Mouse (Mus musculus): Measurements from ENCODE around the gene Tceanc. TPM values are rescaled to one million over a fixed set of nuclear protein-coding genes. Genes with fewer than 3 reads are reported as not detected.

Gene Tceanc
- polyA plus RNA-seq, 1 experiment from 2014 or later: 6.6 TPM

- H3K9me3 ChIP-seq (ENCODE audit: control insufficient read depth, low read length): no peaks in the 10 kb centered on the region
- H3K27me3 ChIP-seq (ENCODE audit: control insufficient read depth, insufficient read depth, low read length): no peaks in the 10 kb centered on the region
- H3K4me1 ChIP-seq (ENCODE audit: control insufficient read depth in 2 of 2, insufficient read depth in 2 of 2, low read length in 2 of 2): 0 out of 4 replicates have a peak, but pooled peaks cover 0 to 3% of the 10 kb centered on the region in 2 experiments
- WGBS: 22% methylated on average over 35 of the region's 41 CpGs
- peaks cover 8% of the 10 kb centered on the region; the same call in 1 of the 2 replicates for H3K36me3 ChIP-seq (ENCODE audit: control insufficient read depth, insufficient read depth, low read length)
- H3K27ac ChIP-seq (replicated peaks in 1 of 2; ENCODE audit: control insufficient read depth in 1 of 2, insufficient read depth in 1 of 2, low read depth in 2 of 2, low read length in 2 of 2): peak within 1 kb of the TSS; percentile 82 to 84
- peak within 1 kb of the TSS; percentile 68 to 90 for H3K4me3 ChIP-seq (ENCODE audit: control insufficient read depth in 1 of 2, insufficient read depth in 1 of 2, low read depth in 1 of 2, low read length in 2 of 2)
- ATAC-seq (ENCODE audit: insufficient number of reproducible peaks, insufficient read depth, low FRiP score, low read depth): peak; percentile 97
- peak within 1 kb of the TSS; percentile 74 for H3K9ac ChIP-seq (ENCODE audit: low read length)
- H3K4me2 ChIP-seq (ENCODE audit: low read length): peak within 1 kb of the TSS; percentile 69
These were observed 38.9 kb downstream of the Tceanc start, which contains the start of gene Rab9 for GRCm38 (mm10) chrX:166479365-166479983. Gene Rab9, minus strand, starts transcription at chrX:166479867.

DNA sequence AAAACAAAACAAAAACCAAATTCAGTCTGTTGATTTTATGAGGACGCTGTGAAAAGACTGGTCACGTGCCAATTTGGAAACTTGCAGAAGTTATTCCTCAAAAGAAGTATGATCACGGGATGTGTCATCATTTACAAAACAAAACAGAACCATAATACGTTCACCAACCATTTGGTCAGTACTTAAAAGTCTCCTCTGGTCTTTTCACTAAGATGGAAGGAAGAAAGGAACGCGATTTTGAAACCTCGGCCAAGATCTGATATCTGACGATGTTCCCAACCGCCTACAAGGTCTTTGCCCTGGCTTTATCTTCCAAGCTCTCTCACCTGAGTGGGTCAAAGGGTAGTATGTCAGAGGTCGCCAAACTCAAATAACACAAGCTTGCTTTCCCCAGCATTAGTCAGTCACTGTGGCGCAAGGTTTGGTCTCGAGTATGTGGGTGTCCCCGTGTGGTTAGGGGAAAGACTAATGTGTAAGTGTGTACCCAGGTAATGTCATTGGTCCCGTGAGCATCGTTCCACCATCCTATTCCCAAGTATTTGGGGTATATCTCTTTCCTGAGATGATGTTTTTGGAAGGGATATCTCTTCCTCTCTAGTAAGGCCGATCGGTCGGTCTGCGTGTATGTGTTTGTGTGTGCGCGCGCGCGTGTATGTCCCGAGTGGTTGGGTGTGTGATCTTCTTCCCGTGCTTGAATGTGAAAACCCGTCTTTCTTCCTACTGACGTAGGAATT lies 39.6 kb downstream of the Tceanc start:
- 0 out of 4 replicates have a peak, but pooled peaks cover 0 to 3% of the 10 kb centered on the region in 2 experiments for H3K4me1 ChIP-seq (ENCODE audit: control insufficient read depth in 2 of 2, insufficient read depth in 2 of 2, low read length in 2 of 2)
- ATAC-seq (ENCODE audit: insufficient number of reproducible peaks, insufficient read depth, low FRiP score, low read depth): no peak; the same call in 1 of the 2 replicates
- peak overlapping the region; percentile 68 to 90 for H3K4me3 ChIP-seq (ENCODE audit: control insufficient read depth in 1 of 2, insufficient read depth in 1 of 2, low read depth in 1 of 2, low read length in 2 of 2)
- H3K9me3 ChIP-seq (ENCODE audit: control insufficient read depth, low read length): no peaks in the 10 kb centered on the region
- peak overlapping the region; percentile 82 to 84; a peak in 3 of 4 replicates for H3K27ac ChIP-seq (replicated peaks in 1 of 2; ENCODE audit: control insufficient read depth in 1 of 2, insufficient read depth in 1 of 2, low read depth in 2 of 2, low read length in 2 of 2)
- H3K4me2 ChIP-seq (ENCODE audit: low read length): peak overlapping the region; percentile 69
- peak overlapping the region; percentile 74 for H3K9ac ChIP-seq (ENCODE audit: low read length)
- no peaks in the 10 kb centered on the region for H3K27me3 ChIP-seq (ENCODE audit: control insufficient read depth, insufficient read depth, low read length)
- 24% methylated on average over 28 of the region's 28 CpGs for WGBS
- H3K36me3 ChIP-seq (ENCODE audit: control insufficient read depth, insufficient read depth, low read length): peaks cover 8% of the 10 kb centered on the region; the same call in 1 of the 2 replicates

GRCm38 (mm10) chrX:166477393-166477792 lies 41.0 kb downstream of the Tceanc start:
- H3K4me3 ChIP-seq (ENCODE audit: control insufficient read depth in 1 of 2, insufficient read depth in 1 of 2, low read depth in 1 of 2, low read length in 2 of 2): no peak overlapping the region
- no peak for ATAC-seq (ENCODE audit: insufficient number of reproducible peaks, insufficient read depth, low FRiP score, low read depth)
- peaks cover 8% of the 10 kb centered on the region; the same call in 1 of the 2 replicates for H3K36me3 ChIP-seq (ENCODE audit: control insufficient read depth, insufficient read depth, low read length)
- 70% methylated on average over 6 of the region's 6 CpGs for WGBS
- peak overlapping the region; percentile 69 for H3K4me2 ChIP-seq (ENCODE audit: low read length)
- H3K9ac ChIP-seq (ENCODE audit: low read length): no peak overlapping the region
- no peaks in the 10 kb centered on the region for H3K9me3 ChIP-seq (ENCODE audit: control insufficient read depth, low read length)
- 0 out of 4 replicates have a peak, but pooled peaks cover 0 to 3% of the 10 kb centered on the region in 2 experiments for H3K4me1 ChIP-seq (ENCODE audit: control insufficient read depth in 2 of 2, insufficient read depth in 2 of 2, low read length in 2 of 2)
- H3K27ac ChIP-seq (replicated peaks in 1 of 2; ENCODE audit: control insufficient read depth in 1 of 2, insufficient read depth in 1 of 2, low read depth in 2 of 2, low read length in 2 of 2): no peak overlapping the region
- H3K27me3 ChIP-seq (ENCODE audit: control insufficient read depth, insufficient read depth, low read length): no peaks in the 10 kb centered on the region

- Histone ChIP-seq H3K9ac (ENCODE audit: low read length) (no peak overlapping the region), H3K4me2 (ENCODE audit: low read length) (no peak overlapping the region), H3K4me1 (ENCODE audit: control insufficient read depth in 2 of 2, insufficient read depth in 2 of 2, low read length in 2 of 2) (0 out of 4 replicates have a peak, but pooled peaks cover 0 to 3% of the 10 kb centered on the region in 2 experiments), H3K9me3 (ENCODE audit: control insufficient read depth, low read length) (no peaks in the 10 kb centered on the region), H3K4me3 (ENCODE audit: control insufficient read depth in 1 of 2, insufficient read depth in 1 of 2, low read depth in 1 of 2, low read length in 2 of 2) (no peak overlapping the region), H3K36me3 (ENCODE audit: control insufficient read depth, insufficient read depth, low read length) (peaks cover 12% of the 10 kb centered on the region; the same call in 1 of the 2 replicates), H3K27ac (replicated peaks in 1 of 2; ENCODE audit: control insufficient read depth in 1 of 2, insufficient read depth in 1 of 2, low read depth in 2 of 2, low read length in 2 of 2) (no peak overlapping the region), H3K27me3 (ENCODE audit: control insufficient read depth, insufficient read depth, low read length) (no peaks in the 10 kb centered on the region)
- 72% methylated on average over 6 of the region's 6 CpGs for WGBS
- no peak for ATAC-seq (ENCODE audit: insufficient number of reproducible peaks, insufficient read depth, low FRiP score, low read depth)
These were observed 45.8 kb downstream of the Tceanc start for GRCm38 (mm10) chrX:166472612-166473011.

DNA sequence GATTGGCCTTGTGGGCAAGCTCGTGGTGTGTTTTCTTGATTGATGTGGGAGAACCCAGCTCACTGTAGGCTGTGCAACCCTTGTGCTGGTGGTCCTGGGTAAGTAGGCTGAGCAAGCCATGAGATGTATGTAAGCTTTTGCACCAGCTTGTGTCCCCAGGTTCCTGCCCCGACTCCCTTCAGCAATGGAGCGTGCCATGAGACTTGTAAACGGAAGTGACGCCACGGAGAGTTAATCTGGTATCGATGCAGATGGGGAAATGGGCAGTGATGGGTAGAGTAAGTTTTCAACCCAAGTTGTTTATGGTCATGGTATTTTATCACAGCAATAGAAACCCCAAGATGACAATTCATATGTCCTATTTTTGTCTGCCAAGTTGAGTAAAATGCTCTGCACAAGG lies 50.0 kb downstream of the Tceanc start:
- Histone ChIP-seq H3K4me2 (ENCODE audit: low read length) (no peak overlapping the region), H3K9ac (ENCODE audit: low read length) (no peak overlapping the region), H3K4me3 (ENCODE audit: control insufficient read depth in 1 of 2, insufficient read depth in 1 of 2, low read depth in 1 of 2, low read length in 2 of 2) (no peak overlapping the region), H3K9me3 (ENCODE audit: control insufficient read depth, low read length) (no peaks in the 10 kb centered on the region), H3K4me1 (ENCODE audit: control insufficient read depth in 2 of 2, insufficient read depth in 2 of 2, low read length in 2 of 2) (no peaks in the 10 kb centered on the region), H3K36me3 (ENCODE audit: control insufficient read depth, insufficient read depth, low read length) (0 out of 2 replicates have a peak, but pooled peaks cover 4% of the 10 kb centered on the region), H3K27ac (replicated peaks in 1 of 2; ENCODE audit: control insufficient read depth in 1 of 2, insufficient read depth in 1 of 2, low read depth in 2 of 2, low read length in 2 of 2) (no peak overlapping the region), H3K27me3 (ENCODE audit: control insufficient read depth, insufficient read depth, low read length) (no peaks in the 10 kb centered on the region)
- 87% methylated on average over 7 of the region's 7 CpGs for WGBS
- no peak for ATAC-seq (ENCODE audit: insufficient number of reproducible peaks, insufficient read depth, low FRiP score, low read depth)

DNA sequence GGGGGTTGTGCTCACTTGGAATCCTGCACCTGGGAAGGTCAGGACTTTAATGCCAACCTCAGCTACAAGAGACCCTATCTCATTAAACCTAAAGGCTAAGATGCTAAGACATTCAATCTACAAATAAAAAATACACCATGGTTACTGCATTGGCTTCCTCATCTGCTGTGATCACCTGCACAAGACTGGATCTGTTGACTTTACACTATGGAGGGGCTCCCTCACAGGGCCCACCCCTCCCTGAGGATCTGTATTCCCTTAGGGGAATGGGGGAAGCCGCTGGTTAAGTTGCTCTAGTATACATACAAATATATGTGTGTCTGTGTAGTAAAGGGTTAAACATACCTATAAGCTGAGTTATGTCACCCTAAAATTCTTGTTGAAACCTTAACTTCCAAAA lies 62.8 kb downstream of the Tceanc start:
- Histone ChIP-seq H3K4me1 (ENCODE audit: control insufficient read depth in 2 of 2, insufficient read depth in 2 of 2, low read length in 2 of 2) (no peaks in the 10 kb centered on the region), H3K4me3 (ENCODE audit: control insufficient read depth in 1 of 2, insufficient read depth in 1 of 2, low read depth in 1 of 2, low read length in 2 of 2) (no peak overlapping the region), H3K9me3 (ENCODE audit: control insufficient read depth, low read length) (no peaks in the 10 kb centered on the region), H3K27ac (replicated peaks in 1 of 2; ENCODE audit: control insufficient read depth in 1 of 2, insufficient read depth in 1 of 2, low read depth in 2 of 2, low read length in 2 of 2) (no peak overlapping the region), H3K27me3 (ENCODE audit: control insufficient read depth, insufficient read depth, low read length) (no peaks in the 10 kb centered on the region), H3K36me3 (ENCODE audit: control insufficient read depth, insufficient read depth, low read length) (0 out of 2 replicates have a peak, but pooled peaks cover 6% of the 10 kb centered on the region), H3K4me2 (ENCODE audit: low read length) (no peak overlapping the region), H3K9ac (ENCODE audit: low read length) (no peak overlapping the region)
- ATAC-seq (ENCODE audit: insufficient number of reproducible peaks, insufficient read depth, low FRiP score, low read depth): no peak
- WGBS: 67% methylated on average over 1 of the region's 1 CpGs

GRCm38 (mm10) chrX:166454331-166454730 lies 64.0 kb downstream of the Tceanc start:
- Histone ChIP-seq H3K9ac (ENCODE audit: low read length) (no peak overlapping the region), H3K9me3 (ENCODE audit: control insufficient read depth, low read length) (no peaks in the 10 kb centered on the region), H3K27ac (replicated peaks in 1 of 2; ENCODE audit: control insufficient read depth in 1 of 2, insufficient read depth in 1 of 2, low read depth in 2 of 2, low read length in 2 of 2) (no peak overlapping the region), H3K4me3 (ENCODE audit: control insufficient read depth in 1 of 2, insufficient read depth in 1 of 2, low read depth in 1 of 2, low read length in 2 of 2) (no peak overlapping the region), H3K36me3 (ENCODE audit: control insufficient read depth, insufficient read depth, low read length) (0 out of 2 replicates have a peak, but pooled peaks cover 10% of the 10 kb centered on the region), H3K4me1 (ENCODE audit: control insufficient read depth in 2 of 2, insufficient read depth in 2 of 2, low read length in 2 of 2) (no peaks in the 10 kb centered on the region), H3K4me2 (ENCODE audit: low read length) (no peak overlapping the region), H3K27me3 (ENCODE audit: control insufficient read depth, insufficient read depth, low read length) (no peaks in the 10 kb centered on the region)
- ATAC-seq (ENCODE audit: insufficient number of reproducible peaks, insufficient read depth, low FRiP score, low read depth): no peak
- 59% methylated on average over 3 of the region's 3 CpGs for WGBS
